Mouse (Mus musculus): Measurements from ENCODE around the gene Vav2.

DNA sequence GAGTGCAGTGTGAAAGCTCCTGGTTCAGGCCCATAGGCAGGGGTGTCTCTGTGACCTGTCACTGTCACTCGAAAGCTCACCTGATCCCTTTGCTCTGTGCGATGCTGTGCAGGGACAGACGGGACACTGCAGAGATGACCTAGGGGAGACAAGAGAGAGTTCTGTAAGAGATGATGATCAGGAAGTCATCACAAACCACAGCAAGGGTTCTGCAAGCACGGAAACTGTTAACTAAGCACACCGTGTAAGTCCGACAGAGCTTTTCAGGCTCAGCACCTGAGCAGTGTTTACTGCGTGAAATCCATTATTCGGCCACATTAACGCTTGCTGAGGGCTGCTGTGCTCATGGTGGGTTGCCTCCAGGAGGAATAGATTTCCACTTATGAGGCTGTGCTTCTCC lies 90.2 kb downstream of the Vav2 start:
- TF ChIP-seq CTCF (IDR thresholded peaks at IDR 0.05; ENCODE audit: borderline replicate concordance, control insufficient read depth, extremely low read depth, insufficient read depth, low read length, poor library complexity) (no peak), POLR2A (IDR thresholded peaks at IDR 0.05; ENCODE audit: control insufficient read depth, extremely low read depth, insufficient read depth, low read length, poor library complexity) (no peak)

Measured in thymus, adult 2 months (tissue).